Mouse (Mus musculus) stomach, embryonic 14.5 days (tissue): Measurements from ENCODE around the gene Mprip. TPM values are rescaled to one million over a fixed set of nuclear protein-coding genes. Genes with fewer than 3 reads are reported as not detected.

Experiments
- ATAC-seq: fragments of 200-750 bp; cut with Nextera tagmentation; 2 replicates; pipeline ENCODE4 v1.8.0; 2017; ENCODE audit warnings: low read depth, moderate TSS enrichment; ENCODE audit not compliant: insufficient number of reproducible peaks, insufficient read depth, low FRiP score
- H3K27ac ChIP-seq: fragments of 300-500 bp; sonication (generic); 2 replicates; pipeline ENCODE4 v1.5.1; 2014; ENCODE audit warnings: mild to moderate bottlenecking, low read length, moderate library complexity, mixed read lengths
- H3K27me3 ChIP-seq: fragments of 300-500 bp; sonication (generic); 2 replicates; pipeline ENCODE4 v1.6.1; 2014; ENCODE audit warnings: low read length, control low read depth, mixed read lengths; ENCODE audit not compliant: control insufficient read depth, insufficient read depth
- H3K36me3 ChIP-seq: fragments of 300-500 bp; sonication (generic); 2 replicates; pipeline ENCODE4 v1.6.1; 2014; ENCODE audit warnings: mild to moderate bottlenecking, control low read depth, low read length, moderate library complexity, mixed read lengths; ENCODE audit not compliant: control insufficient read depth, insufficient read depth
- H3K4me1 ChIP-seq: fragments of 300-500 bp; sonication (generic); 2 replicates; pipeline ENCODE4 v1.6.1; 2014; ENCODE audit warnings: low read length, control low read depth, mixed read lengths; ENCODE audit not compliant: control insufficient read depth, insufficient read depth
- H3K4me2 ChIP-seq: fragments of 300-500 bp; sonication (generic); replicated peaks from 2 replicates; pipeline ENCODE4 v1.6.1; 2014; ENCODE audit warnings: low read depth, low read length, control low read depth
- H3K4me3 ChIP-seq: fragments of 300-500 bp; sonication (generic); 2 replicates; pipeline ENCODE4 v1.5.1; 2014; ENCODE audit warnings: low read depth, low read length, control low read depth
- H3K9ac ChIP-seq: fragments of 300-500 bp; sonication (generic); replicated peaks from 2 replicates; pipeline ENCODE4 v1.6.1; 2014; ENCODE audit warnings: low read depth, mild to moderate bottlenecking, control low read depth, low read length, moderate library complexity, mixed read lengths
- H3K9me3 ChIP-seq: fragments of 300-500 bp; sonication (generic); 2 replicates; pipeline ENCODE4 v1.6.1; 2016; ENCODE audit warnings: low read depth, low read length, control low read depth; ENCODE audit not compliant: control insufficient read depth
- WGBS: fragments of 180-500 bp; shearing (Covaris S2); extraction: QIAGEN DNeasy Blood & Tissue Kit; methylation state at CpG from one replicate; pipeline ENCODE4 v1.1.7; 2014; 5-methylcytosine and 5-hydroxymethylcytosine counted together
- polyA plus RNA-seq: library from polyadenylated mRNA; unstranded; fragments of >200 nt; fragmentation: Nextera tagmentation; extraction: Ambion mirVana; gene quantifications from 2 replicates; pipeline ENCODE4 v1.2.1, GENCODE M21; 2014

The Mprip gene
- polyA plus RNA-seq, 1 experiment from 2014 or later = 68.8 TPM

DNA sequence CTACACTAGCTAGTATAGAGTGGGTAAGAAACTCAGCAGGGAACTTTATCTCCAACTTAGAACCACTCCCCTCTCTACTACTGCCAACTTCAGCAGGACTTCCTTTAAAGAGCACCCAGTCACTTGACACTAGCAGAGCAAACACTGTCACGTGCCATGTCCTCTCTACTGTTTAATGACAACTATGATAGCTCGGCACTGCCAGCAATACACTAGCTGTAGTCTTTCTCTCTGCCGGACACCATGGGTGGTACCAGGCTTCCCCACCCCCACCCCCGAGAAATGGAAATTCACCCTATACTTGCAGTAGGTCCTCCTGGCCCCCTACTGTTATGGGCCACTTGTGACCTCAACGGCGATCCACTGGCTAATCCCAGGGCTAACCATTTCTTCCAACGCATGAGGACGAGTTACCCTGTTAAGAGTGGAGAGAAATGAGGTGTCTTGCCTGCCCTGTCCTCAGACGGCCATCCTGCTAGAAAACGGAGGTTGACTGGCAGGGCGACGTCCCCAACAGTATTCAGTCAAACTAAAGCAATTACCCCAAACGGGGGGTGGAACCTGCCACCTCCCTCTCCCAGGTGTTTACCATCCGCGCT lies 148.1 kb downstream of the Mprip start:
- Histone ChIP-seq H3K9ac (peak overlapping the region; percentile 81), H3K4me1 (peaks cover 15% of the 10 kb centered on the region), H3K36me3 (peaks cover 32% of the 10 kb centered on the region), H3K27me3 (no peaks in the 10 kb centered on the region), H3K4me3 (peak overlapping the region; percentile 68), H3K4me2 (peak overlapping the region; percentile 80), H3K9me3 (no peaks in the 10 kb centered on the region), H3K27ac (peak overlapping the region; percentile 96)
- ATAC-seq = peak; percentile 18
- under 1% methylated on average over 15 of the region's 15 CpGs for WGBS

GRCm38 (mm10) chr11:59809670-59810474 lies 148.8 kb downstream of the Mprip start, which contains the start of gene Flcn:
Gene Flcn (minus strand): TSS chr11:59810016.
- Histone ChIP-seq H3K27ac (peak within 1 kb of the TSS; percentile 96), H3K9ac (peak within 1 kb of the TSS; percentile 81), H3K27me3 (no peaks in the 10 kb centered on the region), H3K4me2 (peak within 1 kb of the TSS; percentile 80), H3K4me1 (peaks cover 15% of the 10 kb centered on the region), H3K4me3 (peak within 1 kb of the TSS; percentile 68), H3K9me3 (no peaks in the 10 kb centered on the region), H3K36me3 (peaks cover 25% of the 10 kb centered on the region)
- ATAC-seq = peak; percentile 91
- under 1% methylated on average over 52 of the region's 52 CpGs for WGBS

- Histone ChIP-seq H3K27ac (no peak overlapping the region; the same call in 1 of the 2 replicates), H3K4me2 (peak overlapping the region; percentile 80), H3K9me3 (no peaks in the 10 kb centered on the region), H3K36me3 (peaks cover 25% of the 10 kb centered on the region), H3K4me1 (peaks cover 15% of the 10 kb centered on the region), H3K27me3 (no peaks in the 10 kb centered on the region), H3K9ac (peak overlapping the region; percentile 81; the same call in 1 of the 2 replicates), H3K4me3 (peak overlapping the region; percentile 68)
- no peak for ATAC-seq
- WGBS = 62% methylated on average over 14 of the region's 14 CpGs
These were observed 149.5 kb downstream of the Mprip start for GRCm38 (mm10) chr11:59810480-59811158.

GRCm38 (mm10) chr11:59811211-59811610 lies 150.1 kb downstream of the Mprip start:
- peaks cover 19% of the 10 kb centered on the region for H3K36me3 ChIP-seq
- H3K4me1 ChIP-seq = peaks cover 15% of the 10 kb centered on the region
- H3K4me2 ChIP-seq = 0 out of 2 replicates have a peak overlapping the region, but pooled peaks have one; percentile 80
- no peaks in the 10 kb centered on the region for H3K27me3 ChIP-seq
- no peaks in the 10 kb centered on the region for H3K9me3 ChIP-seq
- no peak for ATAC-seq
- no peak overlapping the region for H3K9ac ChIP-seq
- no peak overlapping the region for H3K4me3 ChIP-seq
- no peak overlapping the region for H3K27ac ChIP-seq
- WGBS = 53% methylated on average over 4 of the region's 4 CpGs

DNA sequence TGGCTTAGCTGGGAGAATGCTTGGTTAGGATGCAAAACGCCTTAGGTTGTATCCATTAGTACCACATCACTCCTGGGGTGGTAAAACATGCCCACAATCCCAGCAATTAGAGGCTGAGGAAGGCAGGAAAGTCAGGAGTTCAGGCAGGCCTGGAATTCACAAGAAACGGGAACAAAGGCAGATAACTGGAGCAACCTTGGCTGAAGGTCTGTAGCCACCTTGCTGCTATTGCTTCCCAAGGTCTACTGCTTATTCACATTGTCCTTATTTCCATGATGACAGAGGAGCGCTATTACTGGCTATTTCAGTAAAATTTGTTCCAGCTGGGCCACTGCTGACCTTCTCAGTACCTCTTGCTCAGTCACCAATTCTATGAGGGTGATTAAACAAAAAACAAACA lies 152.2 kb downstream of the Mprip start:
- no peaks in the 10 kb centered on the region for H3K27me3 ChIP-seq
- H3K4me2 ChIP-seq = no peak overlapping the region
- H3K9ac ChIP-seq = no peak overlapping the region
- H3K36me3 ChIP-seq = peaks cover 21% of the 10 kb centered on the region
- no peak overlapping the region for H3K27ac ChIP-seq
- H3K9me3 ChIP-seq = no peaks in the 10 kb centered on the region
- no peak for ATAC-seq
- 58% methylated on average over 3 of the region's 3 CpGs for WGBS
- peaks cover 15% of the 10 kb centered on the region for H3K4me1 ChIP-seq
- no peak overlapping the region for H3K4me3 ChIP-seq

DNA sequence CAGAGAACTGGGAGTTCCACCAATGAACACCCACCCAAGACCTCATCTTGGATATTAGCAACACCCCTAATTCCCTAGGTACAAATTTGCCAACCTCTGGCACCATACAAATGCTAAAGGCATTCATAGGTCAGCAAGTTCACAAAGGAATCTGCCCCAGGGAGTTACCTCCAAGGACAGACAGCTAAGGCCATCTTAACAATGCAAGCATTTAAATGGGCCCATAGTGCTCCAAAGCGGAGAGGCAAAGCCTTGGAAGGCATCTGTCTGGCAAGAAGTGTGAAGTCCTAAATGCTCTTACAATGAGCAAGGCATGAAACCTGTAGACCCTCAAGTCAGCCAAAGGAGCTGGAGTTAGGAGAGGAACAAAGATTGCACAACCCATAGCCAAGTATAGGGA lies 153.2 kb downstream of the Mprip start:
- H3K9me3 ChIP-seq = no peaks in the 10 kb centered on the region
- 97% methylated on average over 1 of the region's 1 CpGs for WGBS
- H3K4me1 ChIP-seq = peaks cover 9% of the 10 kb centered on the region; the same call in 1 of the 2 replicates
- ATAC-seq = no peak
- H3K27ac ChIP-seq = no peak overlapping the region
- H3K9ac ChIP-seq = no peak overlapping the region
- H3K4me2 ChIP-seq = no peak overlapping the region
- no peak overlapping the region for H3K4me3 ChIP-seq
- no peaks in the 10 kb centered on the region for H3K27me3 ChIP-seq
- peaks cover 30% of the 10 kb centered on the region for H3K36me3 ChIP-seq

DNA sequence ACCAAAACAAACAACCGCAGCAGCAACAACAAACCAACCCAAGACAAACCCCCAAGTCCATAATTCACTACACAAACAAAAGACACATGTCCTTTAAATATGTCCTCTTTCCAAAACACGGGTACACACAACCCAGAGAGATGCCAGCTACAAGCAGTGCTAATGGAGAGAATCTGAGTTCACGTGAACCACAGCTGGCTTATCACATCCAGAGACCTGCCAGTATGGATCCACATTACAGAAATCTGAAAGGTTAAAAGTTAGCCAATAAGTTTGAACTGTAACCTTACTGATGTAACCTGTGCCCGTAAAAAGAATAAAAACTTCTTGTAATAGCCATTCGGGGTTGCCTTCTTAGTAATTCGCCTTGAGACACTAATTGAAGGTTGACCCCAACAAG lies 153.8 kb downstream of the Mprip start:
- Histone ChIP-seq H3K9ac (no peak overlapping the region), H3K36me3 (peaks cover 36% of the 10 kb centered on the region), H3K4me3 (no peak overlapping the region), H3K4me1 (peaks cover 9% of the 10 kb centered on the region; the same call in 1 of the 2 replicates), H3K27me3 (no peaks in the 10 kb centered on the region), H3K4me2 (no peak overlapping the region), H3K9me3 (no peaks in the 10 kb centered on the region), H3K27ac (no peak overlapping the region)
- 87% methylated on average over 6 of the region's 6 CpGs for WGBS
- no peak for ATAC-seq

GRCm38 (mm10) chr11:59815482-59816065 lies 154.5 kb downstream of the Mprip start:
- no peak for ATAC-seq
- H3K9me3 ChIP-seq = no peaks in the 10 kb centered on the region
- no peak overlapping the region for H3K27ac ChIP-seq
- WGBS = 85% methylated on average over 6 of the region's 6 CpGs
- H3K4me2 ChIP-seq = no peak overlapping the region
- no peaks in the 10 kb centered on the region for H3K27me3 ChIP-seq
- H3K4me1 ChIP-seq = peaks cover 9% of the 10 kb centered on the region; the same call in 1 of the 2 replicates
- H3K4me3 ChIP-seq = no peak overlapping the region
- peaks cover 43% of the 10 kb centered on the region for H3K36me3 ChIP-seq
- no peak overlapping the region for H3K9ac ChIP-seq
